Mouse (Mus musculus): ENCODE measurements around the gene Esyt3.
A peak's percentile ranks its signal among the peaks of the same experiment; 100 is the strongest.

Gene Esyt3

DNA sequence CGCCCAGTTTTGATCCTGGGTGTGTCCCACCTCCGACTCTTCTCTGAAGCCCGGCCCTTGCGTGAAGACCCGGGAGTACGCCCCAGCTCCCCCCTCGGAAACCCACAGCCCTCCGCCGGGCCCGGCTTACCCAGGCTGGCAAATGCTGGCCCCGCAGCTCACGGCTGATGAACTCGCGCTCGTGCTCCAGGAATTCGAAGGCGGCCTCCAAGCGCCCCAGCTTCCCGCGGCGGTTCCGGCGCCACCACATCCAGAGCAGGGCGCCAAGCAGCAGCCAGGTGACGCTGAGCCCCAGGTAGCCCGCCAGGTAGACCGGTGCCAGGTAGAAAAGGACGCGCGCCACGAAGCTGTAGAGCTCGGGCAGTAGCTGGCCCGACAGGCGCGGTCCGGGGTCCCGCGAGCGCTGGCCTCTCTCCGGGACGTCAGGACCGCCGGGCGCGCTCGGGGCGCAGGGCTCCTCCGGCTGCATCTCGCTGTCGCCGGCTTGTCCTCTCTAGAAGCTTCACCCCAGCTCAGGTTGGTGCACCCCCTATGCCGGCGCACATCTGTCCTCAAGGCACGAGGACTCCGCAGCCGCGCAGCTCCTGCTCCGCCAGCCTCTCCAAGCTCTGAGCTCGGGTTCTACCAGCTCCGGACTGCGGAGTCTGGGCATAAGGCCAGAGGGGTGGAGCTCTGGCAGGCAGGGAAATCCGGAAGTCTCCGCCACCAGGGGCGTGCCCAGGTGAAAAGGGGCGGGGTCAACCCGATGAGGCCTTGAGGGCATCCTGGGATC, at the start of gene Esyt3:
Esyt3 (minus strand) TSS at position 637 of the 772 bp plus-strand sequence.
- peak; percentile 54 for DNase-seq

- DNase-seq, result no peak
Measured at GRCm38 (mm10) chr9:99401288-99401974, 43.1 kb upstream of the Esyt3 start.

GRCm38 (mm10) chr9:99400781-99401180, 42.4 kb upstream of the Esyt3 start:
- DNase-seq, result no peak

- DNase-seq, result no peak
Measured at GRCm38 (mm10) chr9:99397056-99397815, 38.9 kb upstream of the Esyt3 start.

DNA sequence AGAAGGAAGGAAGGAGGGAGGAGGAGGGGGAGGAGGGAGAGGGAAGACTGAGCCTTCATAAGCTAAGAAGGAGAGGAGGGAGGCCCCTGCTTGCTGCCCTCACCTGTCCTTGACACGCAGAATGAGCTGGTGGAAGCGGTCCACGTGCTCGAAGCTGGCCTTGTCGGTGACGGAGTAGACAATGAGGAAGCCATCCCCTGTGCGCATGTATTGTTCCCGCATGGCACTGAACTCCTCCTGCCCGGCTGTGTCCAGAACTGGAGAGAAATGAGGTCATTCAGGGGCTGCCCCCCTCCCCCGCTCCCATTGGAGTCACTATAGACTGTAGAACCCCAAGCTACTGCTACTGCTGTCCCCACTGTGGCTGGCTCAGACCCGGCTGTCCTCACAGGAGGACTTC, 36.0 kb upstream of the Esyt3 start:
- no peak for DNase-seq

- DNase-seq, result no peak
Measured at GRCm38 (mm10) chr9:99393146-99393545, 34.8 kb upstream of the Esyt3 start.

DNA sequence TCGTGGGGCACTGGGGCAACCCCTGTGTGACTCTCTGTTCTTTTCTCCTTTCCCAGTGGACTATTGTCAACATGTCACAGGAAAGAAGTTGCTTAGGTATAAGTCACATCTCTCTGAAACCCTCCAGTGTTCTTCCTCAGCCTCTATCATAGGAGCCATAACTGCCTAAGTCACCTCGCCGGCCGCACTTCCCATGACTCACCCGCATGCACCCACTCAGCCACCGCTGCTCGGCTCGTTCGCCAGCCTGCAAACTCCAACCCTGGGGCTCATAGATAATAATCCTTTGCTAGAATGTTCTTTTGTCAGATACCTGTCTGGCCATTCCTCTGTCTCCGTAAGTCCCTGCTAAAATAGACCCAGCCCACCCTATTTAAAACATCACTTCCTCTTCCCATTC, 33.2 kb upstream of the Esyt3 start:
- no peak for DNase-seq

- DNase-seq, result no peak
Measured at GRCm38 (mm10) chr9:99390716-99391115, 32.4 kb upstream of the Esyt3 start.

- DNase-seq, result no peak
Measured at GRCm38 (mm10) chr9:99390201-99390600, 31.8 kb upstream of the Esyt3 start.

GRCm38 (mm10) chr9:99389506-99389905, 31.1 kb upstream of the Esyt3 start:
- DNase-seq, result no peak

DNA sequence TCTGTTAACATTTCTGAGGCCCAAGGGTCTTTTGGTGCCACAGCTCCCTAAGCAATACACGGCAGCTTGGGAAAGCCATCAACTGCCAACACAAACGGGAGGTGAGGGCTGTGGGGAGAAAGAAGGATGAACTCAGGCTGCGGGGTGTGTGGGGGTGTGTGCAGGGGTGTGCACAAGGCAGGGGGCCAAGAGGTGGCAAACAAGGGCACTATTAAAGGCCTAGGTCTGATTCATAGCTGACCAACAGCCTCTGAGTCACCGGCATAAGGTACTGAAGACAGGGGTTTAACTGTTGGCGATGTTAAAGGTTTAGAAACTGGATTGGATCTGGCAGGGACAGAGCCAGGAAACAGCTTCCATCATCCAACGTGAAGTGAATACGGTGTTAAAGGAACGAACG, 30.5 kb upstream of the Esyt3 start:
- DNase-seq, result no peak

- no peak for DNase-seq
Measured at GRCm38 (mm10) chr9:99388078-99388477, 29.7 kb upstream of the Esyt3 start.

DNA sequence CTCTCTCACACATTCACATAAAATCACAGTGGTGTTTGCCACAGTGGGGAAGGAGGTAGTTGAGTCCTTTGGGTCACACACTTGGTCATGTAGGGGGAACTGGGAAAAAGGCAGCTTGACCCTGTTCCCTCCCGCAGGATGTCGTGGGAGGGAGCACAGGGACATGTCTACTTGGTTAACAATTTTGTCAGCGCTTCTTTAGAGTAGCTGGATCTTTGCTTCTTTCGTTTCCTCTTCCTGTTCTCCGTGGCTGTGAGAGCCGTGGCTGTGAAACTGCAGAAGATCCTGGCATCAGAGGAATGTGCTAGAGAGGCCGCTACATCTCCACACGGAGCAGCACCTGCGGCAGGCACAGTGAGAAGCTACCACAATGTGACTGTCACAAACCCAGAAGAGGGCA, 24.2 kb upstream of the Esyt3 start:
- no peak for DNase-seq

GRCm38 (mm10) chr9:99379194-99379593, 20.8 kb upstream of the Esyt3 start:
- DNase-seq, result no peak

DNA sequence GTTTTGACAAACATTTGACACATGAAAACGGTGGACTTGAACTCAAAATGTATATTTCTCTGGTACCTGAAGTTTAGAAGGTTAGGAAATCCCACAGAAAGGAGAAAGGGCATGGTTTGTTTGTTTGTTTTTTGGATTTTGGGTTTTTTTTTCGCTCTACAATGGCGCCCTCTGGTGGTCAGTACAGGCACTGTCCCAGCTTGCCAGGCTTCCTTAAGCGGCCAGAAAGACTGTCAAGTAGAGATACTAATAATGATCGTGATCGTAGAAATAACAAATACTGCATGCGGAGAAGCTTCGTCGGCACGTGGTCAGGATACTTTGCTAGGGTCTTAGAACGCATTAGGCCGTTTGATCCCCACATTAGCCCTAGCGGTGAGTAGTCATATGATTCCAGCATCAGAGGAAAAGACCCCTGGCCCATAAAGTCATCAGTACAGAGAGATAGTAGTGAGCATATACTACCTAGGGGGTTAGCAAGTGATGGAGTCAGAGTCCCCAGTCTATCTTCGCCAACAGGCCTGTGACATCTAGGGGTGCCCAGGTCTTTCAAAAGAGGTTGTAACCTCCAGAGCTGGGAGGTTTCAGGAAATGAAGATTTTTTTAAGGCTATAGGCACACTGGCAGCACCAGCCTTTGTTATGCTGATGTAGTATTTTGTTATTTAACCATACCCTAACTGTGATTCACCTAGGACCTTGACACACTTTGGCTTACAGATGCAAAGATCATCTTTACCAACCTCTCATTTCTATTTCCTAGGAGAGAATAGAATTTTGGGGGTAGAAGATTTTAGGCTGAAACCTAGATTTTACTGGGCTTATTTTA, 18.4 kb upstream of the Esyt3 start:
- peak; percentile 70 for DNase-seq

DNA sequence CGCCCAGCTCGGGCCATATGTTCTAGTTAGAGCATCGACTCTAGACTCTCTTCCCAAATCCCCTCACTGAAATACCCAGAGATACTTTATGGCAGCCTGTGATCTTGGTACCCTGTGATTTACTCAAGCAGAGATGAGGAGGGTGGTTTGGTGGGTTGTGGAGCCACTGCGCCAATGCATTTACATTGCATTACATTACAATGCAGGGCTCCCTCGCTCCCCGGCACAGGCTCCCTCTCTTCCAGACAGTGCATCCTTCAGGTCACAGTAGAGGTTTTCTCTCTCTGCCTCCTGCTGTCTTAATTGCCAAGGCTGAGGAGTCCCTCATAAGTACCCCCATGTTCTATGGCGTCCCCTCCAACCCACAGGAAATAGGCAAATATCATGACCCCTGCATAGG, 10.1 kb upstream of the Esyt3 start:
- DNase-seq, result no peak

DNA sequence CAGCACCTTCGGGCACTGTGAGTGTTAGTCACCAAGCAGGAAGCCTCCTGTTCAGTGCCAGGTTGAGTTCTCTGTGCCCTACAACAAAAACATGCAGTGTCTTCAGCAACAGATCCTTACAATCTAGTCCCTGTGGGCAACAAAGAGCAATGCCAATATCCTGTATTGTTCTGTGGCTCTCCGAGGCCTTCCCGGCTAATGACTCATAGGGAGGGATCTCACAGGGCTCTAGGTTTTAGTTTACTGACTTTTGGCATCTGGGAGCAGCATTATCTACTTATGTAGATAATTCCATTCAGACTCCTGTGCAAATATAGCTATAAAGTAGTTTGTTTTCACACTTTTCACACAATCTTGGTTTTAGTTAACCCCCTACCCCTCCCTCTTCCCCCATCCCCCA, 7.5 kb upstream of the Esyt3 start:
- DNase-seq, result no peak

- DNase-seq, result no peak
Measured at GRCm38 (mm10) chr9:99363076-99363475, 4.7 kb upstream of the Esyt3 start.

- DNase-seq, result no peak
Measured at GRCm38 (mm10) chr9:99361946-99362345, 3.6 kb upstream of the Esyt3 start.

GRCm38 (mm10) chr9:99359012-99359411, 655 bp upstream of the Esyt3 start:
- DNase-seq, result no peak

DNA sequence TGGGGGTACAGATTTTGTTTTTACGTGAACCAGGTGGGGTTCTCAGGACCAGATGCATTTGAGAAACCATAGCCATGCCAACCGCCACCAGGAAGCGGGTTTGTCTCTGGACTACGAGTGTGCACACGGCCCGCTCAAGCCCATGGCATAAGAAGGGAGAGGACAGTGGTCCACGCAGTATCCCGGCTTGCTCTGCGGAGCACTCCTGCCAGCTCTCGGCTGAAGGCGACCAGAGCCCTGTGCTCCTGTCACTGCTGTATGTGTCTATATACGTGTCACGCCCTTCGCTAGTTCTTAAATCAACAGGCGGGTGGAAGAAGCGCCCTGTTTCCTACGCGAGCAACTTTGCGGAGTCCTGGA, 816 bp downstream of the Esyt3 start:
- DNase-seq, result no peak

- DNase-seq, result no peak
Measured at GRCm38 (mm10) chr9:99355971-99356370, 2.4 kb downstream of the Esyt3 start.

DNA sequence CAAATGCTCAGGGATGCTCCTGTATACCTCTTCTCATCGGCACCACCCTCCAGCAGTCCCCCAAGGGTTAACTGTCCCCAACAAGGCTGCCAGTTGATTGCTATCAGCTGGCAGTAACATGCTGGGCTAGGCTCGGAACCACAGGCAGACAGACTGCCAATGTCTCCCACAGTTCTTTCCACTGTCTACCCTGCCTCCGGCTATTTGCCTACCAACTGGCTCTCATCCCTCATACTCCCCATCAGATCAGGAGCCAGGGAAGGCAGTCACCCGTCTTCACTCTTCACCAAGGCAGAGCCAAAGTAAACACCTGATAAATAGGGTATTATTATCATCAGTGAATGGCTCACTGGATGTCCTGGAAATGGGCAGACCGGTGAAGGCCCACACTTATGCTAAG, 3.6 kb downstream of the Esyt3 start:
- DNase-seq, result no peak
